Mouse (Mus musculus): Measurements from ENCODE around the gene Pcyox1. TPM values are rescaled to one million over a fixed set of nuclear protein-coding genes. Genes with fewer than 3 reads are reported as not detected.
A peak's percentile ranks its signal among the peaks of the same experiment; 100 is the strongest.
"Not testable (repeated sequence)": the region's sequence is repeated elsewhere in the genome, so short reads cannot be mapped to it uniquely, and the experiment has no call there.

Gene Pcyox1
- polyA plus RNA-seq, 1 experiment from 2014 or later: 99.8 TPM

GRCm38 (mm10) chr6:86395021-86395420 is 1.9 kb downstream of the Pcyox1 start:
- Histone ChIP-seq H3K27me3 (0 out of 2 replicates have a peak, but pooled peaks cover 4% of the 10 kb centered on the region), H3K36me3 (replicated peaks) (peaks cover 37% of the 10 kb centered on the region), H3K9ac (peak overlapping the region; percentile 91), H3K4me1 (peaks cover 32% of the 10 kb centered on the region), H3K4me3 (replicated peaks) (peak overlapping the region; percentile 93; the same call in 1 of the 2 replicates), H3K4me2 (peak overlapping the region; percentile 88), H3K9me3 (no peaks in the 10 kb centered on the region), H3K27ac (no peak overlapping the region)
- WGBS: 90% methylated on average over 9 of the region's 9 CpGs
- no peak for ATAC-seq (ENCODE audit: low FRiP score)

GRCm38 (mm10) chr6:86394078-86394720 is 2.8 kb downstream of the Pcyox1 start:
- ATAC-seq (ENCODE audit: low FRiP score): no peak
- no peak overlapping the region for H3K9ac ChIP-seq
- no peak overlapping the region for H3K27ac ChIP-seq
- H3K36me3 ChIP-seq (replicated peaks): peaks cover 45% of the 10 kb centered on the region
- H3K4me1 ChIP-seq: peaks cover 32% of the 10 kb centered on the region
- H3K9me3 ChIP-seq: no peaks in the 10 kb centered on the region
- H3K4me2 ChIP-seq: peak overlapping the region; percentile 88; the same call in 1 of the 2 replicates
- 88% methylated on average over 17 of the region's 17 CpGs for WGBS
- no peak overlapping the region for H3K4me3 ChIP-seq (replicated peaks)
- 0 out of 2 replicates have a peak, but pooled peaks cover 4% of the 10 kb centered on the region for H3K27me3 ChIP-seq

GRCm38 (mm10) chr6:86393187-86393586 is 3.8 kb downstream of the Pcyox1 start:
- H3K36me3 ChIP-seq (replicated peaks): peaks cover 55% of the 10 kb centered on the region
- 0 out of 2 replicates have a peak, but pooled peaks cover 4% of the 10 kb centered on the region for H3K27me3 ChIP-seq
- H3K9me3 ChIP-seq: no peaks in the 10 kb centered on the region
- no peak overlapping the region for H3K27ac ChIP-seq
- no peak overlapping the region for H3K4me3 ChIP-seq (replicated peaks)
- H3K9ac ChIP-seq: no peak overlapping the region
- H3K4me2 ChIP-seq: no peak overlapping the region
- WGBS: 90% methylated on average over 1 of the region's 1 CpGs
- peaks cover 32% of the 10 kb centered on the region for H3K4me1 ChIP-seq
- ATAC-seq (ENCODE audit: low FRiP score): no peak

- H3K9me3 ChIP-seq: no peaks in the 10 kb centered on the region
- H3K36me3 ChIP-seq (replicated peaks): peaks cover 69% of the 10 kb centered on the region
- no peak overlapping the region for H3K9ac ChIP-seq
- H3K4me1 ChIP-seq: peaks cover 23% of the 10 kb centered on the region
- no peak overlapping the region for H3K27ac ChIP-seq
- 91% methylated on average over 5 of the region's 5 CpGs for WGBS
- H3K27me3 ChIP-seq: no peaks in the 10 kb centered on the region
- ATAC-seq (ENCODE audit: low FRiP score): no peak
- H3K4me2 ChIP-seq: no peak overlapping the region
- H3K4me3 ChIP-seq (replicated peaks): no peak overlapping the region
Measured at GRCm38 (mm10) chr6:86391326-86391725, 5.6 kb downstream of the Pcyox1 start.

- Histone ChIP-seq H3K4me2 (no peak overlapping the region), H3K27ac (no peak overlapping the region), H3K9me3 (no peaks in the 10 kb centered on the region), H3K27me3 (no peaks in the 10 kb centered on the region), H3K9ac (no peak overlapping the region), H3K36me3 (replicated peaks) (peaks cover 73% of the 10 kb centered on the region), H3K4me3 (replicated peaks) (no peak overlapping the region), H3K4me1 (no peaks in the 10 kb centered on the region; the same call in 1 of the 2 replicates)
- ATAC-seq (ENCODE audit: low FRiP score): no peak
- WGBS: 91% methylated on average over 18 of the region's 18 CpGs
Measured at GRCm38 (mm10) chr6:86388461-86388860, 8.5 kb downstream of the Pcyox1 start.

- H3K4me3 ChIP-seq (replicated peaks): no peak overlapping the region
- no peak overlapping the region for H3K27ac ChIP-seq
- H3K4me2 ChIP-seq: no peak overlapping the region
- H3K27me3 ChIP-seq: no peaks in the 10 kb centered on the region
- H3K9ac ChIP-seq: no peak overlapping the region
- no peak for ATAC-seq (ENCODE audit: low FRiP score)
- WGBS: 90% methylated on average over 12 of the region's 12 CpGs
- H3K9me3 ChIP-seq: no peaks in the 10 kb centered on the region
- no peaks in the 10 kb centered on the region; the same call in 1 of the 2 replicates for H3K4me1 ChIP-seq
- H3K36me3 ChIP-seq (replicated peaks): peaks cover 70% of the 10 kb centered on the region
Measured at GRCm38 (mm10) chr6:86387313-86387712, 9.6 kb downstream of the Pcyox1 start.

GRCm38 (mm10) chr6:86385362-86386104 is 11.4 kb downstream of the Pcyox1 start:
- Histone ChIP-seq H3K36me3 (replicated peaks) (peaks cover 52% of the 10 kb centered on the region), H3K27me3 (no peaks in the 10 kb centered on the region), H3K4me1 (no peaks in the 10 kb centered on the region; the same call in 1 of the 2 replicates), H3K4me2 (no peak overlapping the region), H3K27ac (no peak overlapping the region), H3K4me3 (replicated peaks) (no peak overlapping the region), H3K9me3 (no peaks in the 10 kb centered on the region), H3K9ac (no peak overlapping the region)
- ATAC-seq (ENCODE audit: low FRiP score): no peak
- 88% methylated on average over 5 of the region's 5 CpGs for WGBS

GRCm38 (mm10) chr6:86384692-86385091 is 12.3 kb downstream of the Pcyox1 start:
- H3K9me3 ChIP-seq: no peaks in the 10 kb centered on the region
- 71% methylated on average over 4 of the region's 4 CpGs for WGBS
- H3K4me1 ChIP-seq: no peaks in the 10 kb centered on the region; the same call in 1 of the 2 replicates
- no peaks in the 10 kb centered on the region for H3K27me3 ChIP-seq
- no peak overlapping the region for H3K9ac ChIP-seq
- ATAC-seq (ENCODE audit: low FRiP score): no peak
- no peak overlapping the region for H3K4me2 ChIP-seq
- no peak overlapping the region for H3K4me3 ChIP-seq (replicated peaks)
- H3K36me3 ChIP-seq (replicated peaks): peaks cover 48% of the 10 kb centered on the region
- no peak overlapping the region for H3K27ac ChIP-seq

GRCm38 (mm10) chr6:86383370-86383769 is 13.6 kb downstream of the Pcyox1 start:
- Histone ChIP-seq H3K4me2 (no peak overlapping the region), H3K9me3 (no peaks in the 10 kb centered on the region), H3K27me3 (no peaks in the 10 kb centered on the region), H3K27ac (no peak overlapping the region), H3K9ac (no peak overlapping the region), H3K4me3 (replicated peaks) (no peak overlapping the region), H3K4me1 (no peaks in the 10 kb centered on the region; the same call in 1 of the 2 replicates), H3K36me3 (replicated peaks) (peaks cover 48% of the 10 kb centered on the region)
- 62% methylated on average over 16 of the region's 16 CpGs for WGBS
- ATAC-seq (ENCODE audit: low FRiP score): no peak

- Histone ChIP-seq H3K4me3 (replicated peaks) (no peak overlapping the region), H3K4me2 (no peak overlapping the region), H3K36me3 (replicated peaks) (peaks cover 48% of the 10 kb centered on the region), H3K9ac (no peak overlapping the region), H3K4me1 (no peaks in the 10 kb centered on the region; the same call in 1 of the 2 replicates), H3K27ac (no peak overlapping the region), H3K9me3 (no peaks in the 10 kb centered on the region), H3K27me3 (no peaks in the 10 kb centered on the region)
- ATAC-seq (ENCODE audit: low FRiP score): no peak
Measured at GRCm38 (mm10) chr6:86382551-86382950, 14.4 kb downstream of the Pcyox1 start.

- not testable (repeated sequence) for ATAC-seq (ENCODE audit: low FRiP score); H3K4me3 ChIP-seq (replicated peaks); H3K9ac ChIP-seq; H3K27me3 ChIP-seq; H3K9me3 ChIP-seq; H3K4me2 ChIP-seq; H3K4me1 ChIP-seq; H3K27ac ChIP-seq
- peaks cover 46% of the 10 kb centered on the region for H3K36me3 ChIP-seq (replicated peaks)
- WGBS: 84% methylated on average over 8 of the region's 8 CpGs
Measured at GRCm38 (mm10) chr6:86380112-86380511, 16.8 kb downstream of the Pcyox1 start.

- WGBS: 87% methylated on average over 3 of the region's 3 CpGs
Measured at GRCm38 (mm10) chr6:86378341-86378740, 18.6 kb downstream of the Pcyox1 start.

More at GRCm38 (mm10) chr6:86378341-86378740, 18.6 kb downstream of the Pcyox1 start:
- Histone ChIP-seq H3K27ac (no peak overlapping the region), H3K9ac (no peak overlapping the region), H3K9me3 (no peaks in the 10 kb centered on the region), H3K4me1 (peaks cover 3% of the 10 kb centered on the region; the same call in 1 of the 2 replicates), H3K4me3 (replicated peaks) (no peak overlapping the region), H3K27me3 (no peaks in the 10 kb centered on the region), H3K36me3 (replicated peaks) (peaks cover 51% of the 10 kb centered on the region), H3K4me2 (no peak overlapping the region)
- ATAC-seq (ENCODE audit: low FRiP score): no peak

All from forebrain, embryonic 12.5 days (tissue).